Mouse (Mus musculus) heart, postnatal 36 days (tissue): ENCODE results near the gene Atp11b. TPM values are rescaled to one million over a fixed set of nuclear protein-coding genes. Genes with fewer than 3 reads are reported as not detected.

Source experiments
- DNase-seq, 2 experiments: peaks; one replicate each; pipeline ENCODE4 v3.0.0; 2021 to 2022
- intact Hi-C: fragments of 180-260 bp; cut with DNase I; formaldehyde crosslinking; loops from one replicate; pipeline ENCODE4 v1.15.1; 2025
- total RNA-seq, 2 experiments: library from RNA; stranded (reverse); gene quantifications; 2 replicates each; pipeline ENCODE4 v1.2.3; 2021

The Atp11b gene
- total RNA-seq, 2 experiments from 2014 or later, result 25.6 to 27.4 TPM

- intact Hi-C loops, result no loop called here
- no peak for DNase-seq
Measured at GRCm38 (mm10) chr3:35764637-35765617, 11.0 kb downstream of the Atp11b start.

GRCm38 (mm10) chr3:35779748-35780147 is 25.8 kb downstream of the Atp11b start:
- intact Hi-C loops, result no loop called here
- DNase-seq, result no peak

- DNase-seq, result no peak
- intact Hi-C loops, result no loop called here
Measured at GRCm38 (mm10) chr3:35802040-35802439, 48.1 kb downstream of the Atp11b start.

GRCm38 (mm10) chr3:35819887-35820286 is 66.0 kb downstream of the Atp11b start:
- intact Hi-C loops, result loop anchor here (10.0 kb wide), 1 partner anchor 125 kb away; no protein-coding TSS in a partner anchor

GRCm38 (mm10) chr3:35822036-35822435 is 68.1 kb downstream of the Atp11b start:
- intact Hi-C loops, result no loop called here

More at GRCm38 (mm10) chr3:35819887-35820286, 66.0 kb downstream of the Atp11b start:
- no peak for DNase-seq

GRCm38 (mm10) chr3:35849326-35849725 is 95.4 kb downstream of the Atp11b start:
- intact Hi-C loops, result no loop called here
- DNase-seq, result peak in 1 of 2 experiments; percentile 2

More at GRCm38 (mm10) chr3:35822036-35822435, 68.1 kb downstream of the Atp11b start:
- no peak for DNase-seq

GRCm38 (mm10) chr3:35883267-35883666 is 129.4 kb downstream of the Atp11b start:
- intact Hi-C loops, result loop anchor here (2.0 kb wide), 1 partner anchor 14 kb away; no protein-coding TSS in a partner anchor
- DNase-seq, result no peak

GRCm38 (mm10) chr3:35889531-35889930 is 135.6 kb downstream of the Atp11b start:
- intact Hi-C loops, result no loop called here
- no peak for DNase-seq

GRCm38 (mm10) chr3:35891123-35891522 is 137.2 kb downstream of the Atp11b start:
- DNase-seq, result no peak
- intact Hi-C loops, result no loop called here

GRCm38 (mm10) chr3:35893156-35893555 is 139.2 kb downstream of the Atp11b start:
- intact Hi-C loops, result no loop called here
- DNase-seq, result no peak

- intact Hi-C loops, result no loop called here
- no peak for DNase-seq
Measured at GRCm38 (mm10) chr3:35897900-35898299, 144.0 kb downstream of the Atp11b start.

GRCm38 (mm10) chr3:35899109-35899508 is 145.2 kb downstream of the Atp11b start:
- intact Hi-C loops, result no loop called here
- no peak for DNase-seq

GRCm38 (mm10) chr3:35900555-35901204 is 146.8 kb downstream of the Atp11b start:
- DNase-seq, result no peak
- intact Hi-C loops, result no loop called here

Other genes starting within 250 kb of the Atp11b start
- gene Dcun1d1, start 183.3 kb downstream of the Atp11b start, total RNA-seq, result 10 to 100 TPM; 52.6 to 60.9 TPM
- 10 to 100 TPM; 91.8 to 92.6 TPM for gene Mccc1, start 246.6 kb downstream of the Atp11b start, total RNA-seq